Mouse (Mus musculus): ENCODE results near the gene Ank2. TPM values are rescaled to one million over a fixed set of nuclear protein-coding genes. Genes with fewer than 3 reads are reported as not detected.

The Ank2 gene
- polyA plus RNA-seq, 1 experiment = 52.1 TPM

DNA sequence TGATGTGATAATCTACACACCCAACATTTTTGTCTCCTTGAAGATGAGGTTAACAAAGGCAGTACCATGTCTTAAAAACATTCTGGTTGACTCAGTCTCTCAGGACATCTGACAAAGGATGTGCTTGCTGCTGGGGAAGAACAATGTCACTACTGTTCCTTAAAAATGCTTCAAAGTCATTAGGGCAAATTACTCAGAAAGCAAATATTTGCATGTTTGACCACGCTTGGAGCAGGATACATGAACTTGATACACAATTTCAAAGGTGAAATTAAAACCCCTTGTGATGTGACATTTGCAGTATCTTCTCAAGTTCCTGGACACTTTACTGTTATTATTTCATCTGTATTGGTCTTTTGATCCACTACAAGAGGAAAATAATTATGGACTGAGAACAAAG, 371.5 kb downstream of the Ank2 start:
- Histone ChIP-seq H3K27ac (ENCODE audit: control insufficient read depth, insufficient read depth, low read depth, low read length) (no peak overlapping the region), H3K36me3 (ENCODE audit: control insufficient read depth, insufficient read depth, low read length) (no peaks in the 10 kb centered on the region), H3K4me3 (ENCODE audit: control insufficient read depth, low read depth, low read length) (no peak overlapping the region), H3K4me1 (ENCODE audit: control insufficient read depth, insufficient read depth, low read length) (no peaks in the 10 kb centered on the region), H3K27me3 (ENCODE audit: control insufficient read depth, insufficient read depth, low read length) (no peaks in the 10 kb centered on the region)
- no peak for TF ChIP-seq CTCF (IDR thresholded peaks at IDR 0.05; ENCODE audit: control insufficient read depth, insufficient read depth, insufficient replicate concordance, low read depth, low read length)
- TF ChIP-seq POLR2A (IDR thresholded peaks at IDR 0.05; ENCODE audit: control insufficient read depth, low read depth, low read length) = no peak

DNA sequence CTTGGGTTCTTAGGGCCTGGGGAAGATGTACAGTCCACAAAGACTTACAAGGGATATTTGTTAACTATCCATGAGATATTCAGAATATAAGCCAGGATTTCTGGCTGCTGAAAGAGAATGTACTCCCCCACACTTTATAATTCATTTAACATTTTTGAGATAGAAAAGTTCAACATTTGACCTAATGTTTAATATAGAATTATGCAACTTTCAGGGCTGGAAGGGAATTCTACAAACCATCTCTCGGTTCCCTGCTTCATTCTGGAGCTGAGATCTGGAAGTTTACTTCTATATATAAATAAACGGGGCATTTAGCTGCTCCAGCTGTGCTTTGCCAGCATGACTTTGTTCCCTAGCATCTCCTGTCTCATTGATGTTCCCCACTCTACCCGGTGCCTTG, 372.9 kb downstream of the Ank2 start:
- Histone ChIP-seq H3K4me3 (ENCODE audit: control insufficient read depth, low read depth, low read length) (no peak overlapping the region), H3K4me1 (ENCODE audit: control insufficient read depth, insufficient read depth, low read length) (no peaks in the 10 kb centered on the region), H3K27me3 (ENCODE audit: control insufficient read depth, insufficient read depth, low read length) (no peaks in the 10 kb centered on the region), H3K27ac (ENCODE audit: control insufficient read depth, insufficient read depth, low read depth, low read length) (no peak overlapping the region), H3K36me3 (ENCODE audit: control insufficient read depth, insufficient read depth, low read length) (no peaks in the 10 kb centered on the region)
- TF ChIP-seq POLR2A (IDR thresholded peaks at IDR 0.05; ENCODE audit: control insufficient read depth, low read depth, low read length) (no peak), CTCF (IDR thresholded peaks at IDR 0.05; ENCODE audit: control insufficient read depth, insufficient read depth, insufficient replicate concordance, low read depth, low read length) (no peak)

DNA sequence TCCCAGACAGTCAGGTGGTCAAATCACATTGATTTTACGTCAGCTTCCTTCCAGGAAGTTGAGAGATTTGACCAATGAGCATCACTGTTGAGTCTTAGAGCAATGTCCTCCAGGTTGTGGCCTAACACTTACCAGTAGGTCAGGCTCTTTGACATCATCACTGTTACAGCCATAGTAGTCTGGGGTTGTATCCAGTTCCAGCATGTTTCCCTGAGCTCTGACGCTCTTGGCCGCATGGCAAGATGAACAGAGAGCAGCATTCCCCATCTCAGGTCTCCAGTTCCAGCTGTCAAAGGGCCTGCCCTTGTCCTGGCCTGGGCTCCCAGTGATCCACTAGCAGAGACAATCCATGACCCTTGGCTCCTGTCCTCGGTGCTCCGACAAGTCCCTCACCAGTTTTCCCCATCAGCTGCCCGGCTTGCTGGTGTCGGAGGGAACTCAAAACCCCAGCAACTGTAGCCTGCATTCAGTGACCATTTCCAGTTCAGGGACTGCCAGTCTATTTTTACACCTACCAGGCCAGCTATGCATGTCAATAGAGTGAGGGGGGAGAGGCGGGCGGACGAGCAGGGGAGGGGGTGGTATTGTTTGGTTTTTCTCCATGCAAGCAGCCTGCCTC, 374.7 kb downstream of the Ank2 start:
- Histone ChIP-seq H3K4me3 (ENCODE audit: control insufficient read depth, low read depth, low read length) (no peak overlapping the region), H3K36me3 (ENCODE audit: control insufficient read depth, insufficient read depth, low read length) (no peaks in the 10 kb centered on the region), H3K4me1 (ENCODE audit: control insufficient read depth, insufficient read depth, low read length) (no peaks in the 10 kb centered on the region), H3K27ac (ENCODE audit: control insufficient read depth, insufficient read depth, low read depth, low read length) (no peak overlapping the region), H3K27me3 (ENCODE audit: control insufficient read depth, insufficient read depth, low read length) (no peaks in the 10 kb centered on the region)
- TF ChIP-seq POLR2A (IDR thresholded peaks at IDR 0.05; ENCODE audit: control insufficient read depth, low read depth, low read length) = no peak
- no peak for TF ChIP-seq CTCF (IDR thresholded peaks at IDR 0.05; ENCODE audit: control insufficient read depth, insufficient read depth, insufficient replicate concordance, low read depth, low read length)

DNA sequence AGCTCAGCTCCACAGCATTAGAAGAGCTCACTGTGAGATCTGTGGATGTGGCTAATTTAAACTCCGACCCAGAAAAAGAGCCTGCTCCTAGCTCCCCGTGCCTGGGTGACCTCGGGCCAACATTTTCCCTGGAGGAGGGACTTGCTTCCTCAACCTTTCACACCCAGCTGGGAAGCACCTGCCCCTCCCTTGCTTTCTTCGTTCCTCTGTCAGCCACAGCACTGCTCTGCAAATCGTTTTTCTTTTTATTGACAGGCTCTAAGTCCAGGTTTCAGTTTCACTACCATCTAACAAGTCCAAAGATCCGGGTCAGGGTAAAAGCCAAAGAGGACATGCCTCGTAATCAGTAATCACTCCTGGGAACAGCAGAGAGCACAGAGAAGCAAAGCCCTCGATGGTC, 375.8 kb downstream of the Ank2 start:
- Histone ChIP-seq H3K27me3 (ENCODE audit: control insufficient read depth, insufficient read depth, low read length) (no peaks in the 10 kb centered on the region), H3K36me3 (ENCODE audit: control insufficient read depth, insufficient read depth, low read length) (no peaks in the 10 kb centered on the region), H3K4me3 (ENCODE audit: control insufficient read depth, low read depth, low read length) (no peak overlapping the region), H3K27ac (ENCODE audit: control insufficient read depth, insufficient read depth, low read depth, low read length) (no peak overlapping the region), H3K4me1 (ENCODE audit: control insufficient read depth, insufficient read depth, low read length) (no peaks in the 10 kb centered on the region)
- no peak for TF ChIP-seq CTCF (IDR thresholded peaks at IDR 0.05; ENCODE audit: control insufficient read depth, insufficient read depth, insufficient replicate concordance, low read depth, low read length)
- TF ChIP-seq POLR2A (IDR thresholded peaks at IDR 0.05; ENCODE audit: control insufficient read depth, low read depth, low read length) = no peak

DNA sequence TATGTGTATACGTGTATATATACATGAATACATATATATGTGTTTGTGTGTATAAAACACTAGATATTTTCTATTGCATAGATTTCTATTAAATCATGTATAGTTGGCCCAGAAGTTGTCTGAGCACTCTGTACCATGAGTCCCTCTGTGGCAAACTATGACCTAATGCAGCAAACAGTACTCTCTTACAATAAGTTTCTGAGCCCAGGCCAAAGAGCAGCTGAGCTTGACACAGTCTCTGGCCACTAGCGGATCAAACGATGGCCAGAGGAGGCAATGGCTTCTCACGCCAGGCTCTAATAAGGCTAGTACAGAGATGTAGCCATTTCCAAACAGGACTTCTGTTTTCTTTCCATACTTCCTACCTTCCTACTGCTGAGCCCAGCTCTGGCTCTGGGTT, 380.4 kb downstream of the Ank2 start:
- H3K27me3 ChIP-seq (ENCODE audit: control insufficient read depth, insufficient read depth, low read length) = no peaks in the 10 kb centered on the region
- no peak overlapping the region for H3K4me3 ChIP-seq (ENCODE audit: control insufficient read depth, low read depth, low read length)

DNA sequence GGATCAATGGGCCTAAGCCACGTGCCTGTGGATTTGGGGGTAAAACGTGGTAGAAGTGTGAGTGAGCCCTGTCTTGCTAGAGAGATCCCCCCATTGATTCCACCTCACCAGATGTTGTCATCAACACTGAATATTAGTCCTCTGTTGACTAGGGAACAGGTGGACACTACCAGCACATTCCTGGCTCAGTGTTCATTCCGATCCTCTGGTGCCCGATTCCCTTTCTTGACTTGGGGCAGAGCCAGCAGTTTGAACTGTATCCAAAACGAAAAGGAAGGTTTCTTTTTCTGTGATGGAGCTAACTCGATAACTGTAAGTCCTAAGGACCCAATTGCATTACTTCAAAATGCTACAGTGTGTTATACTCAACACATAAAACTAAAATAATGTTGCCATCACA, 382.9 kb downstream of the Ank2 start:
- Histone ChIP-seq H3K36me3 (ENCODE audit: control insufficient read depth, insufficient read depth, low read length) (no peaks in the 10 kb centered on the region), H3K4me1 (ENCODE audit: control insufficient read depth, insufficient read depth, low read length) (no peaks in the 10 kb centered on the region), H3K4me3 (ENCODE audit: control insufficient read depth, low read depth, low read length) (no peak overlapping the region), H3K27me3 (ENCODE audit: control insufficient read depth, insufficient read depth, low read length) (no peaks in the 10 kb centered on the region), H3K27ac (ENCODE audit: control insufficient read depth, insufficient read depth, low read depth, low read length) (no peak overlapping the region)
- TF ChIP-seq POLR2A (IDR thresholded peaks at IDR 0.05; ENCODE audit: control insufficient read depth, low read depth, low read length) (no peak), CTCF (IDR thresholded peaks at IDR 0.05; ENCODE audit: control insufficient read depth, insufficient read depth, insufficient replicate concordance, low read depth, low read length) (no peak)

More for the DNA sequence above, 380.4 kb downstream of the Ank2 start:
- H3K4me1 ChIP-seq (ENCODE audit: control insufficient read depth, insufficient read depth, low read length) = no peaks in the 10 kb centered on the region
- H3K36me3 ChIP-seq (ENCODE audit: control insufficient read depth, insufficient read depth, low read length) = no peaks in the 10 kb centered on the region
- TF ChIP-seq CTCF (IDR thresholded peaks at IDR 0.05; ENCODE audit: control insufficient read depth, insufficient read depth, insufficient replicate concordance, low read depth, low read length) = no peak
- no peak overlapping the region for H3K27ac ChIP-seq (ENCODE audit: control insufficient read depth, insufficient read depth, low read depth, low read length)

DNA sequence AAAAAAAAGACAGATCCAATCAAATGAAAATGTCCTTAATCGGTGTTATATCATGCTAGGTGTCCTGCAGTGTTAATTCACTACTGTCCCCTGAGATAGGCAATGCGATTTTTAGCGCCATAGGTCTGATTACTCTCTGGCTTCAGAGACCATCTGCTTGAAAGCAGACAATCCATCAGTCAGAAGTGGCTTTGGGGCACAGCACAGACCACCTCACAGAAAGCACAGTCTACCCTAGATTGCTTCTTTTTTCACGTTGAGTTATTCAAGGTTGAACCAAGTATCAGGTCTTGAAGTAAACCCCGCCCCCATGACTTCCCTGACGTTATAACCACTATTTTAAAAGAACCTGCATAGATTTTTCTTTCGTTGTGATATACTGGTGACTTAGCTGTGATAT, 385.9 kb downstream of the Ank2 start:
- Histone ChIP-seq H3K36me3 (ENCODE audit: control insufficient read depth, insufficient read depth, low read length) (no peaks in the 10 kb centered on the region), H3K4me3 (ENCODE audit: control insufficient read depth, low read depth, low read length) (no peak overlapping the region), H3K27me3 (ENCODE audit: control insufficient read depth, insufficient read depth, low read length) (no peaks in the 10 kb centered on the region), H3K27ac (ENCODE audit: control insufficient read depth, insufficient read depth, low read depth, low read length) (no peak overlapping the region), H3K4me1 (ENCODE audit: control insufficient read depth, insufficient read depth, low read length) (no peaks in the 10 kb centered on the region)
- TF ChIP-seq POLR2A (IDR thresholded peaks at IDR 0.05; ENCODE audit: control insufficient read depth, low read depth, low read length) = no peak
- no peak for TF ChIP-seq CTCF (IDR thresholded peaks at IDR 0.05; ENCODE audit: control insufficient read depth, insufficient read depth, insufficient replicate concordance, low read depth, low read length)

DNA sequence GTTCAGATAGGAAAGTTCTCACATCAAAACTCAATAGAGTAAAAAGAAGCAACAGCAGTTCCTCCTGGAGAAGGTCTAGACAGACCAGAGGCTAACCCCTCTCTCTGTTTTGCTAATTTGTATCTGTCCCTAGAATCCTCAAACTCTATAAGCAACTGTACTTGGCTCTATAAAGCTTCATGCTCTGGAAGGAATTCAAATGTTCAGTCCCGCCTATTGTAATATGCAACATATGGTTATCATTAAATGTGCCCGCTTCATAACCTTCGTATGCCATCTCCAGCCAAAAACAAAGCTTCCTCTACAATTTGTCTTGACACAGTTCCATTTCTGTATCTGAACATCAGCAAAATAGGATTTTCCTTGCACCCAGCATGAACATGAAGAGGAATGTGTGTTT, 389.7 kb downstream of the Ank2 start:
- no peaks in the 10 kb centered on the region for H3K4me1 ChIP-seq (ENCODE audit: control insufficient read depth, insufficient read depth, low read length)
- H3K27me3 ChIP-seq (ENCODE audit: control insufficient read depth, insufficient read depth, low read length) = no peaks in the 10 kb centered on the region
- no peak overlapping the region for H3K27ac ChIP-seq (ENCODE audit: control insufficient read depth, insufficient read depth, low read depth, low read length)
- H3K36me3 ChIP-seq (ENCODE audit: control insufficient read depth, insufficient read depth, low read length) = no peaks in the 10 kb centered on the region
- no peak overlapping the region for H3K4me3 ChIP-seq (ENCODE audit: control insufficient read depth, low read depth, low read length)
- TF ChIP-seq CTCF (IDR thresholded peaks at IDR 0.05; ENCODE audit: control insufficient read depth, insufficient read depth, insufficient replicate concordance, low read depth, low read length) = no peak
- TF ChIP-seq POLR2A (IDR thresholded peaks at IDR 0.05; ENCODE audit: control insufficient read depth, low read depth, low read length) = no peak
